Mouse (Mus musculus) CH12.LX (cell line): ENCODE data around the gene Lrmda. TPM values are rescaled to one million over a fixed set of nuclear protein-coding genes. Genes with fewer than 3 reads are reported as not detected.
A peak's percentile ranks its signal among the peaks of the same experiment; 100 is the strongest.
"Not testable (repeated sequence)": the region's sequence is repeated elsewhere in the genome, so short reads cannot be mapped to it uniquely, and the experiment has no call there.

Experiments
- DNase-seq: peaks from one replicate; pipeline ENCODE4 v3.0.0-alpha.2; 2013; ENCODE audit errors: extremely low read depth
- H3K27ac ChIP-seq: 2 replicates; pipeline ENCODE4 v1.5.1; 2012; ENCODE audit warnings: low read depth, mild to moderate bottlenecking, control low read depth, moderate library complexity; ENCODE audit not compliant: insufficient read depth
- H3K27me3 ChIP-seq: replicated peaks from 2 replicates; pipeline ENCODE3; 2012; ENCODE audit warnings: inconsistent platforms
- H3K36me3 ChIP-seq, 2 experiments: replicated peaks in 1 of 2; 2 replicates each; pipeline versions ENCODE3 to v1.6.1; 2012; ENCODE audit warnings: inconsistent platforms in 1 of 2, low read length in 1 of 2, mild to moderate bottlenecking in 1 of 2, mixed read lengths in 1 of 2, moderate library complexity in 1 of 2; ENCODE audit not compliant: control insufficient read depth in 1 of 2, insufficient read depth in 1 of 2
- H3K4me1 ChIP-seq, 2 experiments: 2 replicates each; pipeline ENCODE4 v1.6.1; 2012; ENCODE audit warnings: inconsistent platforms in 1 of 2, moderate library complexity in 1 of 2; ENCODE audit not compliant: insufficient read depth in 2 of 2, control insufficient read depth in 1 of 2
- H3K4me2 ChIP-seq: 2 replicates; pipeline ENCODE4 v1.6.1; 2012; ENCODE audit warnings: low read depth, mild to moderate bottlenecking, control low read depth; ENCODE audit not compliant: poor library complexity, insufficient read depth, severe bottlenecking
- H3K4me3 ChIP-seq, 3 experiments: fragments of 150-350 bp in 1 of 3; sonication (generic) in 1 of 3; replicated peaks in 1 of 3; 2 replicates each; pipeline versions ENCODE3 to v1.5.1; 2011 to 2012; ENCODE audit warnings: low read depth in 2 of 3, low read length in 2 of 3, mild to moderate bottlenecking in 2 of 3, moderate library complexity in 2 of 3, control low read depth in 1 of 3, improper control_type of control experiment in 1 of 3, inconsistent platforms in 1 of 3, mixed read lengths in 1 of 3; ENCODE audit not compliant: poor library complexity in 1 of 3
- H3K79me2 ChIP-seq: replicated peaks from 2 replicates; pipeline ENCODE4 v1.6.1; 2012; ENCODE audit warnings: mild to moderate bottlenecking, moderate library complexity; ENCODE audit not compliant: control insufficient read depth, poor library complexity, insufficient read depth, severe bottlenecking; ENCODE audit errors: extremely low read depth
- H3K9ac ChIP-seq: 2 replicates; pipeline ENCODE4 v1.6.1; 2012; ENCODE audit warnings: low read depth, mild to moderate bottlenecking, control low read depth, moderate library complexity; ENCODE audit not compliant: insufficient read depth
- H3K9me3 ChIP-seq: replicated peaks from 2 replicates; pipeline ENCODE3; 2012; ENCODE audit warnings: low read length, inconsistent platforms, mixed read lengths
- BHLHE40 ChIP-seq: IDR thresholded peaks from 2 replicates; pipeline ENCODE4 v1.6.1; 2011; ENCODE audit warnings: mild to moderate bottlenecking, low read depth, low read length, improper control_type of control experiment
- CHD2 ChIP-seq: IDR thresholded peaks from 2 replicates; pipeline ENCODE4 v1.6.1; 2011; ENCODE audit warnings: low read length, improper control_type of control experiment
- CTCF ChIP-seq, 2 experiments: IDR thresholded peaks in 1 of 2; conservative IDR thresholded peaks in 1 of 2; 2 replicates each; pipeline ENCODE4 v1.5.1; 2011 to 2012; ENCODE audit warnings: low read depth in 2 of 2, low read length in 2 of 2, improper control_type of control experiment in 1 of 2, inconsistent platforms in 1 of 2, mild to moderate bottlenecking in 1 of 2, moderate library complexity in 1 of 2
- ETS1 ChIP-seq: conservative IDR thresholded peaks from 2 replicates; pipeline ENCODE4 v1.6.1; 2012; ENCODE audit warnings: low read depth, mild to moderate bottlenecking, inconsistent platforms, low read length, improper control_type of control experiment, moderate library complexity
- GABPA ChIP-seq: IDR thresholded peaks from 2 replicates; pipeline ENCODE4 v1.6.1; 2012; ENCODE audit warnings: low read depth, low read length, improper control_type of control experiment, inconsistent platforms; ENCODE audit not compliant: insufficient replicate concordance
- JUN ChIP-seq: IDR thresholded peaks from 2 replicates; pipeline ENCODE4 v1.6.1; 2011; ENCODE audit warnings: low read depth, mild to moderate bottlenecking, low read length, improper control_type of control experiment, moderate library complexity; ENCODE audit not compliant: insufficient read depth
- MAFK ChIP-seq: IDR thresholded peaks from 2 replicates; pipeline ENCODE4 v1.6.1; 2011; ENCODE audit warnings: low read length, improper control_type of control experiment; ENCODE audit not compliant: insufficient replicate concordance
- MAZ ChIP-seq: IDR thresholded peaks from 2 replicates; pipeline ENCODE4 v1.6.1; 2012; ENCODE audit warnings: low read depth, mild to moderate bottlenecking, inconsistent platforms, low read length, improper control_type of control experiment, moderate library complexity
- MXI1 ChIP-seq: IDR thresholded peaks from 2 replicates; pipeline ENCODE4 v1.6.1; 2011; ENCODE audit warnings: mild to moderate bottlenecking, low read depth, low read length, improper control_type of control experiment
- POLR2A ChIP-seq: IDR thresholded peaks from 2 replicates; pipeline ENCODE4 v1.6.1; 2011; ENCODE audit warnings: low read depth, mild to moderate bottlenecking, improper control_type of control experiment, low read length
- POLR2AphosphoS2 ChIP-seq: IDR thresholded peaks from 2 replicates; pipeline ENCODE4 v1.6.1; 2011; ENCODE audit warnings: low read depth, low read length, improper control_type of control experiment
- SIN3A ChIP-seq: IDR thresholded peaks from 2 replicates; pipeline ENCODE4 v1.6.1; 2012; ENCODE audit warnings: low read length, improper control_type of control experiment, inconsistent platforms
- SMC3 ChIP-seq: IDR thresholded peaks from 2 replicates; pipeline ENCODE4 v1.6.1; 2011; ENCODE audit warnings: low read depth, low read length, improper control_type of control experiment
- TBP ChIP-seq: conservative IDR thresholded peaks from 2 replicates; pipeline ENCODE4 v1.6.1; 2011; ENCODE audit warnings: low read depth, low read length, improper control_type of control experiment
- TCF12 ChIP-seq: IDR thresholded peaks from 2 replicates; pipeline ENCODE4 v1.6.1; 2014; ENCODE audit warnings: low read depth, mild to moderate bottlenecking, inconsistent platforms, low read length, improper control_type of control experiment
- UBTF ChIP-seq: IDR thresholded peaks from 2 replicates; pipeline ENCODE4 v1.6.1; 2012; ENCODE audit warnings: low read depth, mild to moderate bottlenecking, inconsistent platforms, low read length, improper control_type of control experiment, moderate library complexity
- USF1 ChIP-seq: IDR thresholded peaks from 2 replicates; pipeline ENCODE4 v1.6.1; 2014; ENCODE audit warnings: low read depth, mild to moderate bottlenecking, inconsistent platforms, low read length, improper control_type of control experiment
- USF2 ChIP-seq: conservative IDR thresholded peaks from 2 replicates; pipeline ENCODE4 v1.6.1; 2011; ENCODE audit warnings: low read depth, low read length, improper control_type of control experiment
- ZNF384 ChIP-seq: IDR thresholded peaks from 2 replicates; pipeline ENCODE4 v1.6.1; 2012; ENCODE audit warnings: low read depth, low read length, improper control_type of control experiment, inconsistent platforms
- dilution Hi-C: fragments of 300-500 bp; cut with MboI; formaldehyde crosslinking; loops from 2 replicates; pipeline ENCODE4 v1.14.3; 2020; ENCODE audit warnings: low sequenced_read_pairs; ENCODE audit not compliant: extremely low pct_unique_long_range_greater_than_20kb, extremely low pct_ligation_motif_present
- in situ Hi-C: fragments of 300-500 bp; cut with MboI; formaldehyde crosslinking; loops from 3 replicates; pipeline ENCODE4 v1.14.3; 2019; ENCODE audit warnings: low sequenced_read_pairs, low pct_ligation_motif_present, low pct_unique_long_range_greater_than_20kb, mixed read lengths
- polyA plus RNA-seq: library from polyadenylated mRNA; unstranded; fragments of >175 nt; gene quantifications from 2 replicates; pipeline ENCODE4 v1.2.1, GENCODE M21; 2012; ENCODE audit warnings: low read depth; ENCODE audit not compliant: insufficient read length
- total RNA-seq, 2 experiments: library from RNA; depleted of rRNA; stranded (reverse); fragments of 300-350 nt in 1 of 2; fragments of >200 nt in 1 of 2; gene quantifications; 2 replicates each; pipeline ENCODE4 v1.2.3; 2012 to 2014

Lrmda gene
- total and polyA plus RNA-seq, 3 experiments, result 0.89 to 3.7 (median 1.9) TPM

DNA sequence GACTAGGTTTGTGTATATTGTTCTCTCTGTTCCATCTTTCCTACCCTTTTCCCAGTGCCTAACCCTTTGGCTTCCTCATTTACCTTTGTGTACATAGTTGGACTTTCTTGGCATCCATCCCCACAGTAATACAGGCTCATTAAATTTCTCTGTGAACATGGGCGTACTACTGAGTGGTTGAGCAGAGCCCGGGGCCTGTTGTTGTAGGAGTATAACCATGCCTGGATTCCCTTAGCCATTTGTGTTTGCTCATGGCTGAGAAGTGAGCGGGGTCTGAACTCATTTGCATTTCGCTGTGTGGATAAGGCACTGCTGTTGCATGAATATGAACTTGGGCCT lies 568.4 kb downstream of the Lrmda start:
- H3K4me1 ChIP-seq, result no peaks in the 10 kb centered on the region
- TF ChIP-seq TBP, result no peak
- TF ChIP-seq CTCF (conservative IDR thresholded peaks at IDR 0.05 in 1 of 2, IDR thresholded peaks at IDR 0.05 in 1 of 2; ENCODE audit: low read depth in 2 of 2, low read length in 2 of 2), result no peak
- TF ChIP-seq SMC3, result no peak
- TF ChIP-seq USF1, result no peak
- no peak for TF ChIP-seq CHD2
- no peak for TF ChIP-seq JUN
- no peak for TF ChIP-seq ETS1
- no peak for TF ChIP-seq TCF12
- no peak for TF ChIP-seq POLR2AphosphoS2
- TF ChIP-seq MAFK, result no peak
- TF ChIP-seq MXI1, result no peak
- TF ChIP-seq POLR2A, result no peak
- TF ChIP-seq USF2, result no peak
- TF ChIP-seq SIN3A, result no peak
- no peak for TF ChIP-seq UBTF
- TF ChIP-seq BHLHE40, result no peak
- no peak for TF ChIP-seq GABPA
- TF ChIP-seq MAZ, result no peak
- no peak for DNase-seq
- H3K4me2 ChIP-seq, result no peak overlapping the region
- no peaks in the 10 kb centered on the region for H3K27me3 ChIP-seq
- no peaks in the 10 kb centered on the region for H3K36me3 ChIP-seq
- no peaks in the 10 kb centered on the region for H3K9me3 ChIP-seq
- H3K9ac ChIP-seq, result no peak overlapping the region
- in situ Hi-C loops, result loop anchor here (25.0 kb wide), 1 partner anchor 449 kb away; no protein-coding TSS in a partner anchor
- dilution Hi-C loops, result no loop called here
- no peak overlapping the region for H3K27ac ChIP-seq
- H3K79me2 ChIP-seq, result no peaks in the 10 kb centered on the region
- H3K4me3 ChIP-seq, result no peak overlapping the region

GRCm38 (mm10) chr14:22588394-22588793 lies 568.9 kb downstream of the Lrmda start:
- H3K36me3 ChIP-seq, H3K4me2 ChIP-seq, DNase-seq, H3K9me3 ChIP-seq, H3K4me1 ChIP-seq, H3K79me2 ChIP-seq, H3K4me3 ChIP-seq, H3K27me3 ChIP-seq, H3K9ac ChIP-seq, H3K27ac ChIP-seq, dilution Hi-C loops: not testable (repeated sequence)
- in situ Hi-C loops, result loop anchor here (25.0 kb wide), 1 partner anchor 449 kb away; no protein-coding TSS in a partner anchor
- peak; percentile 52 for TF ChIP-seq ZNF384
